Mouse (Mus musculus) A20 (cell line): ENCODE results near the gene Hmcn1.

Source experiments
- DNase-seq: peaks from one replicate; pipeline ENCODE4 v3.0.0-alpha.2; 2011; ENCODE audit warnings: low read depth, low spot score

Hmcn1 gene

GRCm38 (mm10) chr1:150877920-150878319, 115.3 kb downstream of the Hmcn1 start:
- DNase-seq = no peak

- no peak for DNase-seq
Measured at GRCm38 (mm10) chr1:150874025-150874424, 119.2 kb downstream of the Hmcn1 start.

- no peak for DNase-seq
Measured at GRCm38 (mm10) chr1:150873231-150873630, 120.0 kb downstream of the Hmcn1 start.

- no peak for DNase-seq
Measured at GRCm38 (mm10) chr1:150872105-150872504, 121.1 kb downstream of the Hmcn1 start.

- DNase-seq = no peak
Measured at GRCm38 (mm10) chr1:150869189-150869588, 124.0 kb downstream of the Hmcn1 start.

GRCm38 (mm10) chr1:150866615-150867014, 126.6 kb downstream of the Hmcn1 start:
- no peak for DNase-seq

- DNase-seq = no peak
Measured at GRCm38 (mm10) chr1:150857779-150858178, 135.5 kb downstream of the Hmcn1 start.

GRCm38 (mm10) chr1:150833448-150833847, 159.8 kb downstream of the Hmcn1 start:
- DNase-seq = no peak

- DNase-seq = no peak
Measured at GRCm38 (mm10) chr1:150829851-150830250, 163.4 kb downstream of the Hmcn1 start.

- DNase-seq = no peak
Measured at GRCm38 (mm10) chr1:150827169-150827568, 166.1 kb downstream of the Hmcn1 start.

GRCm38 (mm10) chr1:150824334-150825005, 168.8 kb downstream of the Hmcn1 start:
- DNase-seq = peak; percentile 11

- no peak for DNase-seq
Measured at GRCm38 (mm10) chr1:150816035-150816807, 177.0 kb downstream of the Hmcn1 start.

GRCm38 (mm10) chr1:150814917-150815316, 178.3 kb downstream of the Hmcn1 start:
- DNase-seq = no peak

GRCm38 (mm10) chr1:150813381-150813780, 179.9 kb downstream of the Hmcn1 start:
- DNase-seq = no peak

- no peak for DNase-seq
Measured at GRCm38 (mm10) chr1:150806864-150807263, 186.4 kb downstream of the Hmcn1 start.

- DNase-seq = no peak
Measured at GRCm38 (mm10) chr1:150805466-150805865, 187.8 kb downstream of the Hmcn1 start.

- no peak for DNase-seq
Measured at GRCm38 (mm10) chr1:150804235-150805099, 188.8 kb downstream of the Hmcn1 start.

GRCm38 (mm10) chr1:150802642-150803041, 190.6 kb downstream of the Hmcn1 start:
- no peak for DNase-seq

- no peak for DNase-seq
Measured at GRCm38 (mm10) chr1:150800611-150801263, 192.5 kb downstream of the Hmcn1 start.

- DNase-seq = no peak
Measured at GRCm38 (mm10) chr1:150798651-150799050, 194.6 kb downstream of the Hmcn1 start.

- DNase-seq = no peak
Measured at GRCm38 (mm10) chr1:150786746-150787145, 206.5 kb downstream of the Hmcn1 start.
